Mouse (Mus musculus): ENCODE data around the gene 1700001K19Rik. TPM values are rescaled to one million over a fixed set of nuclear protein-coding genes. Genes with fewer than 3 reads are reported as not detected.
"Not testable (repeated sequence)": the region's sequence is repeated elsewhere in the genome, so short reads cannot be mapped to it uniquely, and the experiment has no call there.

1700001K19Rik gene
- polyA plus RNA-seq, 1 experiment = not detected

DNA sequence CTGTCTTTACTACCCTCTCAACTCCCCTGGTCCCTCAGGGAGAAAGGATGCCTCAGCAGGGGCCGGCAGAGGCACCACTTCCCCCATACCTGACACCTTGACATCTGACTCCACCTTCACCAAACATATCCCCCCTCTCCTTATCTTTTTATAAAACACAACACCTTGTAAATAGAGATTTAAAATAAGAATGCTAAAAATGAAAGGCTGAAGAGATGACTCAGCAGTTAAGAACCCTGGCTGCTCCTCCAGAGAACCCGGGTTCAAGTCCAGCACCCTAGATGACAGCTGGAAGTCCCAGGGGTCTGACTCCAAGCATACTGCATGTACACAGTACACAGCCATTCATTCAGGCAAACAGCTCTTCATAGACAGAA lies 16.7 kb upstream of the 1700001K19Rik start:
- WGBS = 54% methylated on average over 2 of the region's 2 CpGs
- TF ChIP-seq CTCF (IDR thresholded peaks at IDR 0.05; ENCODE audit: borderline replicate concordance, insufficient read depth, low read depth, low read length) (no peak), POLR2A (IDR thresholded peaks at IDR 0.05; ENCODE audit: borderline replicate concordance, insufficient read depth, low read length) (no peak)
- no peaks in the 10 kb centered on the region for H3K27me3 ChIP-seq (ENCODE audit: control insufficient read depth, insufficient read depth, low read length)
- DNase-seq = no peak
- no peak overlapping the region for H3K4me3 ChIP-seq (replicated peaks; ENCODE audit: insufficient read depth, low read depth, low read length)
- peaks cover 3% of the 10 kb centered on the region; the same call in 1 of the 2 replicates for H3K4me1 ChIP-seq (ENCODE audit: control insufficient read depth, insufficient read depth, low read length)
- H3K27ac ChIP-seq (ENCODE audit: insufficient read depth, low read length) = no peak overlapping the region

DNA sequence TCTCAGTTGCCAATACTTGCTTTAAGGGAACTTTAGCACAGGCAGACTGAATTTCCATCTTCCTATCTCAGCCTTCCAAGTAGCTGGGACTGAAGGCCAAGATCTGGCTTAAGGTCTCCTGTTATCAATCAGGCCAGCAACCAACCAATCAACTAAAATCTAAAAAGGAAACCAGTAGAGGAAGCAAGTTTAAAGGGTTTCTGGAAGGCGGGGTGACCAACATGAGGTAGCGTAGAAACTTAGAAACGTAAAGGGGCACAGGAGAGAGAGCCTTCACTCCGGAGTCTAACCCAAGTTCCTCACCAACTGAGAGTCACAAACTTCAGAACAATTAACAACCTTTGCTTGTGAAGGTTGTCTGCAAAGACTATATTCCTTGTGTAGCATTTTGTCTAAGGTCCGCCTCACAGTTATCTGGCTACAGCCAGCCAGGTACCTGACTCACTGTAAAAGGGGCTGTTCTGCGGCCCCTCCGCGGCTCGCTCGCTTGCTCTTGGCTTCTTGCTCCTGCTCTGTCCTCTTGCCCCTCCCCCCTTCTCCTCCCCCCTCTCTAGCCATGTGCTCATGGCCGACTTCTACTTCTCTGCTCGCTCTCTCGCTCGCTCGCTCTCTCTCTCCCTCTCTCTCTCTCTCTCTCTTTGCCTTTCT lies 16.2 kb upstream of the 1700001K19Rik start:
- no peak for DNase-seq
- peaks cover 3% of the 10 kb centered on the region; the same call in 1 of the 2 replicates for H3K4me1 ChIP-seq (ENCODE audit: control insufficient read depth, insufficient read depth, low read length)
- TF ChIP-seq POLR2A (IDR thresholded peaks at IDR 0.05; ENCODE audit: borderline replicate concordance, insufficient read depth, low read length) (no peak), CTCF (IDR thresholded peaks at IDR 0.05; ENCODE audit: borderline replicate concordance, insufficient read depth, low read depth, low read length) (no peak)
- no peak overlapping the region for H3K27ac ChIP-seq (ENCODE audit: insufficient read depth, low read length)
- no peak overlapping the region for H3K4me3 ChIP-seq (replicated peaks; ENCODE audit: insufficient read depth, low read depth, low read length)
- H3K27me3 ChIP-seq (ENCODE audit: control insufficient read depth, insufficient read depth, low read length) = no peaks in the 10 kb centered on the region
- 56% methylated on average over 15 of the region's 15 CpGs for WGBS

- TF ChIP-seq CTCF (IDR thresholded peaks at IDR 0.05; ENCODE audit: borderline replicate concordance, insufficient read depth, low read depth, low read length) = no peak
- no peak for TF ChIP-seq POLR2A (IDR thresholded peaks at IDR 0.05; ENCODE audit: borderline replicate concordance, insufficient read depth, low read length)
- H3K27ac ChIP-seq (ENCODE audit: insufficient read depth, low read length) = no peak overlapping the region
- H3K27me3 ChIP-seq (ENCODE audit: control insufficient read depth, insufficient read depth, low read length) = no peaks in the 10 kb centered on the region
- DNase-seq = no peak
- H3K4me1 ChIP-seq (ENCODE audit: control insufficient read depth, insufficient read depth, low read length) = peaks cover 3% of the 10 kb centered on the region; the same call in 1 of the 2 replicates
- 97% methylated on average over 1 of the region's 1 CpGs for WGBS
- no peak overlapping the region for H3K4me3 ChIP-seq (replicated peaks; ENCODE audit: insufficient read depth, low read depth, low read length)
Measured at GRCm38 (mm10) chr12:110698080-110698479, 15.7 kb upstream of the 1700001K19Rik start.

- WGBS = 75% methylated on average over 5 of the region's 5 CpGs
- no peak overlapping the region for H3K4me3 ChIP-seq (replicated peaks; ENCODE audit: insufficient read depth, low read depth, low read length)
Measured at GRCm38 (mm10) chr12:110697457-110697856, 15.0 kb upstream of the 1700001K19Rik start.

GRCm38 (mm10) chr12:110696975-110697400 lies 14.6 kb upstream of the 1700001K19Rik start:
- DNase-seq = no peak
- no peaks in the 10 kb centered on the region for H3K27me3 ChIP-seq (ENCODE audit: control insufficient read depth, insufficient read depth, low read length)
- WGBS = 37% methylated on average over 9 of the region's 9 CpGs
- peak overlapping the region; percentile 87 for H3K4me3 ChIP-seq (replicated peaks; ENCODE audit: insufficient read depth, low read depth, low read length)
- peaks cover 3% of the 10 kb centered on the region; the same call in 1 of the 2 replicates for H3K4me1 ChIP-seq (ENCODE audit: control insufficient read depth, insufficient read depth, low read length)
- TF ChIP-seq POLR2A (IDR thresholded peaks at IDR 0.05; ENCODE audit: borderline replicate concordance, insufficient read depth, low read length) (no peak), CTCF (IDR thresholded peaks at IDR 0.05; ENCODE audit: borderline replicate concordance, insufficient read depth, low read depth, low read length) (no peak)
- H3K27ac ChIP-seq (ENCODE audit: insufficient read depth, low read length) = peak overlapping the region; percentile 79

More at GRCm38 (mm10) chr12:110697457-110697856, 15.0 kb upstream of the 1700001K19Rik start:
- TF ChIP-seq POLR2A (IDR thresholded peaks at IDR 0.05; ENCODE audit: borderline replicate concordance, insufficient read depth, low read length) (no peak), CTCF (IDR thresholded peaks at IDR 0.05; ENCODE audit: borderline replicate concordance, insufficient read depth, low read depth, low read length) (no peak)
- Histone ChIP-seq H3K27me3 (ENCODE audit: control insufficient read depth, insufficient read depth, low read length) (no peaks in the 10 kb centered on the region), H3K4me1 (ENCODE audit: control insufficient read depth, insufficient read depth, low read length) (peaks cover 3% of the 10 kb centered on the region; the same call in 1 of the 2 replicates), H3K27ac (ENCODE audit: insufficient read depth, low read length) (no peak overlapping the region)
- no peak for DNase-seq

- DNase-seq = peak; percentile 98 to 99
- TF ChIP-seq CTCF (IDR thresholded peaks at IDR 0.05; ENCODE audit: borderline replicate concordance, insufficient read depth, low read depth, low read length) = no peak
- TF ChIP-seq POLR2A (IDR thresholded peaks at IDR 0.05; ENCODE audit: borderline replicate concordance, insufficient read depth, low read length) = peak; percentile 93
- Histone ChIP-seq H3K27me3 (ENCODE audit: control insufficient read depth, insufficient read depth, low read length) (no peaks in the 10 kb centered on the region), H3K4me1 (ENCODE audit: control insufficient read depth, insufficient read depth, low read length) (peaks cover 3% of the 10 kb centered on the region; the same call in 1 of the 2 replicates), H3K4me3 (replicated peaks; ENCODE audit: insufficient read depth, low read depth, low read length) (peak overlapping the region; percentile 87), H3K27ac (ENCODE audit: insufficient read depth, low read length) (peak overlapping the region; percentile 94)
- under 1% methylated on average over 89 of the region's 89 CpGs for WGBS
Measured at GRCm38 (mm10) chr12:110696173-110696974, 14.0 kb upstream of the 1700001K19Rik start.

DNA sequence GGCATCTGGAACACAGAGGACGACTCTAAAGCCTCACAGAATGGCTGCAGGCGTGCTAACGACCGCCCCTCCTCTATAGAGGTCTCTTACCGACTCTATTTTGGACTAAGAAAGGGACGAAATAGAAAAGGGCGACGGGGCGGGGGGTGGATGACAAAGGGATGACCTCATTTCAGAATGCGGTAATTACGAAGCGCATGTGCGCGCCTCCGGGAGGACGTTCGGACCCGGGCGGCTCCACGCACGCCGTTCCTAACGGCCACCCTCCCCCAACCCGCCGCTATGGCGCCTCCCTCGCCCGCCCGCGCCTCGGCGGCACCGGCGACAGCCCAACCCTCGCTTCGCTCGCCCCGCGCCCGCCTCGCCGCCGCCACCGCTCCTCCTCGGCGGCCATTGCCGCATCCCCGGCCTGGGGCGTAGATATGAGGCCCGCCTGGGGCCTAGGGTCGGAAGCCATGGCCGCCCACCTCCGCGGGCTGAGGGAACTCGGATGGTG lies 13.3 kb upstream of the 1700001K19Rik start:
- Histone ChIP-seq H3K27ac (ENCODE audit: insufficient read depth, low read length) (peak overlapping the region; percentile 94), H3K27me3 (ENCODE audit: control insufficient read depth, insufficient read depth, low read length) (no peaks in the 10 kb centered on the region), H3K4me1 (ENCODE audit: control insufficient read depth, insufficient read depth, low read length) (peaks cover 3% of the 10 kb centered on the region; the same call in 1 of the 2 replicates), H3K4me3 (replicated peaks; ENCODE audit: insufficient read depth, low read depth, low read length) (peak overlapping the region; percentile 77)
- under 1% methylated on average over 55 of the region's 55 CpGs for WGBS
- TF ChIP-seq CTCF (IDR thresholded peaks at IDR 0.05; ENCODE audit: borderline replicate concordance, insufficient read depth, low read depth, low read length) = no peak
- TF ChIP-seq POLR2A (IDR thresholded peaks at IDR 0.05; ENCODE audit: borderline replicate concordance, insufficient read depth, low read length) = no peak
- DNase-seq = peak; percentile 79 to 81

- WGBS = 55% methylated on average over 5 of the region's 5 CpGs
- DNase-seq; H3K27me3 ChIP-seq (ENCODE audit: control insufficient read depth, insufficient read depth, low read length); H3K4me1 ChIP-seq (ENCODE audit: control insufficient read depth, insufficient read depth, low read length); H3K27ac ChIP-seq (ENCODE audit: insufficient read depth, low read length); H3K4me3 ChIP-seq (replicated peaks; ENCODE audit: insufficient read depth, low read depth, low read length): not testable (repeated sequence)
Measured at GRCm38 (mm10) chr12:110693378-110693777, 11.0 kb upstream of the 1700001K19Rik start.
